In the genomic region with DNA sequence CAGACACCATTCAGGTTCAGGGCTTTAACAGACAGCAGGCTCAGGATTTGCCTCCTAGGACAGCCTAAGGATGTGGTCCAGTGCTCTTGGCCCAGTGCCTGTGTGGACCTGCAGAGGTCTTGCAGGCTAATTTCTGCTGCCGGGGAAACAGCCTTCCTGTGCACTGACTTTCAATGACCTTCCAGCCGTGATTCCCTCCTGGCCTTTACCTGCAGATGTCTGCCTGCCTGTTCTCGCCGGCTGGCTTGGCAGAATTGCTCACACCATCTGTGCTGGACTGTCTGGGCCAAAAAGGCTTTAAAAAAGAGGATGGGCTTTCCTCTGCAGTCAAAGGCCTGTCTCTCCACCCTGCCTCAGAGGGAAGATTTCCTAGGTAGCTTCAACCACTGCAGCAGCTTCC, we compare ENCODE assay signal across 10 mouse cellular contexts.
DNase-seq lines count a peak whose midpoint lies in the region; ATAC-seq and TF ChIP-seq lines count a peak whose summit lies in the region.
"Had no signal": no experiment of that assay in that cellular context is flagged by ENCODE, and none has a peak within 500 bp of the region (broad histone marks: within the 10 kb centered on the region; RNA-seq: fewer than 3 reads in every experiment).

No protein-coding gene starts in this region.

- H3K9me3 ChIP-seq in hindbrain, embryonic 13.5 days: no peaks in the 10 kb centered on the region
- H3K9me3 ChIP-seq in limb, embryonic 14.5 days (ENCODE audit: control insufficient read depth, low read length): no peaks in the 10 kb centered on the region
- H3K9me3 ChIP-seq: G1E had no signal

- TF ChIP-seq POLR2A in limb, embryonic 14.5 days (IDR thresholded peaks at IDR 0.05; ENCODE audit: borderline replicate concordance, extremely low read depth, insufficient read depth, insufficient read length): no peak

- no peak overlapping the region for H3K4me3 ChIP-seq in hindbrain, embryonic 13.5 days
- no peak overlapping the region for H3K4me3 ChIP-seq in limb, embryonic 14.5 days (replicated peaks; ENCODE audit: low read length)

- ATAC-seq in hindbrain, embryonic 13.5 days (ENCODE audit: low FRiP score): peak; percentile 81
- peak; percentile 37 for ATAC-seq in limb, embryonic 14.5 days (ENCODE audit: low FRiP score, low read depth)
- no peak for ATAC-seq in activated CD4-positive, CD25-positive, alpha-beta regulatory T cell, adult 4 months
- no peak for ATAC-seq in inflammation-experienced regulatory T-cells, adult 6 months

- peak overlapping the region; percentile 48; the same call in 1 of the 2 replicates for H3K27ac ChIP-seq in hindbrain, embryonic 13.5 days
- no peak overlapping the region for H3K27ac ChIP-seq in limb, embryonic 14.5 days (replicated peaks; ENCODE audit: low read depth, low read length)

- H3K27me3 ChIP-seq in hindbrain, embryonic 13.5 days: no peaks in the 10 kb centered on the region
- H3K27me3 ChIP-seq in limb, embryonic 14.5 days (ENCODE audit: control insufficient read depth, insufficient read depth, low read length): no peaks in the 10 kb centered on the region

- peak; percentile 11 to 16 for DNase-seq in layer of hippocampus, postnatal 10 days (ENCODE audit: low spot score in 2 of 2)
- no peak for DNase-seq in layer of hippocampus, adult 9-10 months (ENCODE audit: low spot score)
- DNase-seq in cerebellum, adult 9-10 months: peak; percentile 82
- peak; percentile 26 for DNase-seq in limb, embryonic 14.5 days (ENCODE audit: low spot score)
- DNase-seq in thymus, postnatal 10 days (ENCODE audit: low spot score in 2 of 2): no peak
- DNase-seq: gastrocnemius, postnatal 36 days had no signal

- no peak overlapping the region for H3K4me2 ChIP-seq in hindbrain, embryonic 13.5 days
- H3K4me2 ChIP-seq in limb, embryonic 14.5 days (replicated peaks; ENCODE audit: low read depth, low read length, severe bottlenecking): no peak overlapping the region

- H3K9ac ChIP-seq in hindbrain, embryonic 13.5 days: no peak overlapping the region
- H3K9ac ChIP-seq in limb, embryonic 14.5 days (ENCODE audit: low read depth, low read length, severe bottlenecking): no peak overlapping the region

- no peaks in the 10 kb centered on the region for H3K36me3 ChIP-seq in hindbrain, embryonic 13.5 days
- H3K36me3 ChIP-seq in limb, embryonic 14.5 days (ENCODE audit: control insufficient read depth, insufficient read depth, low read length): no peaks in the 10 kb centered on the region
- H3K36me3 ChIP-seq: G1E had no signal

- WGBS in hindbrain, embryonic 13.5 days: 13% methylated on average over 4 of the region's 4 CpGs
- WGBS in limb, embryonic 14.5 days: 17% methylated on average over 4 of the region's 4 CpGs

- peaks cover 9% of the 10 kb centered on the region for H3K4me1 ChIP-seq in hindbrain, embryonic 13.5 days (replicated peaks)
- peaks cover 3% of the 10 kb centered on the region for H3K4me1 ChIP-seq in limb, embryonic 14.5 days (ENCODE audit: control insufficient read depth, insufficient read depth, low read length)

Comparison
In these comparisons a context has a peak if more than half of its experiments do, and no peak if none do; other contexts are left out.
1. DNase-seq: peak in layer of hippocampus, postnatal 10 days (2 of 2), cerebellum, adult 9-10 months (single experiment) and limb, embryonic 14.5 days (single experiment); none in layer of hippocampus, adult 9-10 months (single experiment) and thymus, postnatal 10 days (0 of 2).
2. ATAC-seq: peak in hindbrain, embryonic 13.5 days (single experiment) and limb, embryonic 14.5 days (single experiment); none in activated CD4-positive, CD25-positive, alpha-beta regulatory T cell, adult 4 months (single experiment) and inflammation-experienced regulatory T-cells, adult 6 months (single experiment).